Mouse (Mus musculus) kidney, postnatal 25 days (tissue): ENCODE results near the gene Ern1.

Experiments
- DNase-seq, 2 experiments: peaks; one replicate each; pipeline ENCODE4 v3.0.0; 2021; ENCODE audit warnings: mixed read lengths in 2 of 2

The Ern1 gene

GRCm38 (mm10) chr11:106487733-106488115, at the start of gene Ern1:
Gene Ern1 (minus strand): TSS chr11:106487852.
- peak; percentile 96 to 97 for DNase-seq

GRCm38 (mm10) chr11:106536253-106536912, 48.7 kb upstream of the Ern1 start:
- DNase-seq: no peak

GRCm38 (mm10) chr11:106535660-106536252, 48.1 kb upstream of the Ern1 start:
- no peak for DNase-seq

- peak; percentile 33 to 67 for DNase-seq
These were observed 44.7 kb upstream of the Ern1 start for GRCm38 (mm10) chr11:106532248-106532790.

- DNase-seq: peak; percentile 58 to 84
These were observed 42.1 kb upstream of the Ern1 start for GRCm38 (mm10) chr11:106529786-106530185.

GRCm38 (mm10) chr11:106529113-106529512, 41.5 kb upstream of the Ern1 start:
- DNase-seq: no peak

GRCm38 (mm10) chr11:106527926-106528325, 40.3 kb upstream of the Ern1 start:
- DNase-seq: no peak

- DNase-seq: peak; percentile 20 to 67
These were observed 39.6 kb upstream of the Ern1 start for GRCm38 (mm10) chr11:106527147-106527821.

GRCm38 (mm10) chr11:106522538-106522937, 34.9 kb upstream of the Ern1 start:
- DNase-seq: no peak

- DNase-seq: peak in 1 of 2 experiments; percentile 20
These were observed 34.0 kb upstream of the Ern1 start for GRCm38 (mm10) chr11:106521612-106522011.

- peak in 1 of 2 experiments; percentile 31 for DNase-seq
These were observed 32.8 kb upstream of the Ern1 start for GRCm38 (mm10) chr11:106520404-106520803.

- DNase-seq: peak in 1 of 2 experiments; percentile 19
These were observed 31.9 kb upstream of the Ern1 start for GRCm38 (mm10) chr11:106519519-106519918.

GRCm38 (mm10) chr11:106518391-106518790, 30.7 kb upstream of the Ern1 start:
- no peak for DNase-seq

- no peak for DNase-seq
These were observed 27.6 kb upstream of the Ern1 start for GRCm38 (mm10) chr11:106515079-106515745.

- DNase-seq: peak; percentile 60 to 82
These were observed 26.8 kb upstream of the Ern1 start for GRCm38 (mm10) chr11:106514446-106514845.

- peak; percentile 65 to 77 for DNase-seq
These were observed 25.5 kb upstream of the Ern1 start for GRCm38 (mm10) chr11:106513166-106513565.

- no peak for DNase-seq
These were observed 24.3 kb upstream of the Ern1 start for GRCm38 (mm10) chr11:106512006-106512390.

- no peak for DNase-seq
These were observed 23.8 kb upstream of the Ern1 start for GRCm38 (mm10) chr11:106511236-106512005.

GRCm38 (mm10) chr11:106507638-106508037, 20.0 kb upstream of the Ern1 start:
- DNase-seq: no peak

- no peak for DNase-seq
These were observed 18.6 kb upstream of the Ern1 start for GRCm38 (mm10) chr11:106506211-106506610.

GRCm38 (mm10) chr11:106504129-106504528, 16.5 kb upstream of the Ern1 start:
- no peak for DNase-seq

GRCm38 (mm10) chr11:106503425-106503717, 15.7 kb upstream of the Ern1 start:
- DNase-seq: no peak
